Mouse (Mus musculus): ENCODE results near the gene Shisa5. TPM values are rescaled to one million over a fixed set of nuclear protein-coding genes. Genes with fewer than 3 reads are reported as not detected.

Gene Shisa5
- 106 and 116 TPM in 2 replicates for polyA plus RNA-seq (2015; fragmentation: Nextera tagmentation; extraction: Ambion mirVana)

- no peaks in the 10 kb centered on the region for H3K36me3 ChIP-seq
- H3K4me2 ChIP-seq (replicated peaks), result peak within 1 kb of the TSS; percentile 80
- peaks cover 34% of the 10 kb centered on the region for H3K4me1 ChIP-seq
- under 1% methylated on average over 39 of the region's 40 CpGs for WGBS
- H3K27me3 ChIP-seq, result no peaks in the 10 kb centered on the region
- peak; percentile 83 for ATAC-seq (ENCODE audit: insufficient number of reproducible peaks, low FRiP score, low TSS enrichment, low read depth)
- no peaks in the 10 kb centered on the region for H3K9me3 ChIP-seq (replicated peaks)
- H3K4me3 ChIP-seq (replicated peaks), result peak within 1 kb of the TSS; percentile 79
- H3K9ac ChIP-seq, result peak within 1 kb of the TSS; percentile 81
- H3K27ac ChIP-seq (replicated peaks), result peak within 1 kb of the TSS; percentile 85
Measured at GRCm38 (mm10) chr9:109038086-109038895, at the start of gene Shisa5. Gene Shisa5 (plus strand): TSS chr9:109038565.

DNA sequence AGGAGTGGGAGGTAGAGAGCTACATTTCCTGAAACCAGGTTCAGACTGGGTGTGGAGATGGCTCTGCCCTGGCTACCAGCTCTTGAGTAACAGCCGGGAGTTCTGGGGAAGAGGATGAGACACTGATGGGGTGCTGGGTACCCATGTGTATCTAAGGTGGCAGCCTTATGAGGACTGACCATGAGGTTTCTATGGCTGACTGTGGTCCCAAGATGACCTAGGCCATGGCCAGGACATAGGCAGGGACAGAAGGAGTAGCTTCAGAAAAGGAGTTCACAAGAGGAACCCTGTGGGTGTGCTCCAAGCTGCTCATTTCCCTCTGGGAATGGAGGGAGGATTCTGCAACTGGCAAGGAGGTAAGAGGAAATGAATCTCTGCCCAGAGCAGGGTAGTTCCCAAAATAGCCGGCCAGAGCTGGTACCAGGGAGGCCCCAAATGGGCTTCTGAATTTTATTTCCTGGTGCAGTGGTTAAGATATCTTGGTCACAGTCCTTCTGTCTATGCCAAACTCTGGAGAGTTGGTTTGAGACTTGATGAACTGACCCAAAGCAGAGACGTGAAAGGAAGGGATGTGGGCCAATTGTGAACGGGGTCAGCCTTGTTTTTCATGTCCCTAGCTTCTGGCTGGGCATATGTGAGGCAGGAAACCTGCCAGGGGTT, 48.4 kb upstream of the Shisa5 start:
- H3K4me3 ChIP-seq (replicated peaks), result no peak overlapping the region
- ATAC-seq (ENCODE audit: insufficient number of reproducible peaks, low FRiP score, low TSS enrichment, low read depth), result no peak
- peak overlapping the region; percentile 8 for H3K4me2 ChIP-seq (replicated peaks)
- H3K4me1 ChIP-seq, result peaks cover 56% of the 10 kb centered on the region
- H3K9ac ChIP-seq, result no peak overlapping the region
- H3K36me3 ChIP-seq, result no peaks in the 10 kb centered on the region
- H3K9me3 ChIP-seq (replicated peaks), result no peaks in the 10 kb centered on the region
- WGBS, result 60% methylated on average over 4 of the region's 4 CpGs
- H3K27me3 ChIP-seq, result no peaks in the 10 kb centered on the region
- peak overlapping the region; percentile 94 for H3K27ac ChIP-seq (replicated peaks)

DNA sequence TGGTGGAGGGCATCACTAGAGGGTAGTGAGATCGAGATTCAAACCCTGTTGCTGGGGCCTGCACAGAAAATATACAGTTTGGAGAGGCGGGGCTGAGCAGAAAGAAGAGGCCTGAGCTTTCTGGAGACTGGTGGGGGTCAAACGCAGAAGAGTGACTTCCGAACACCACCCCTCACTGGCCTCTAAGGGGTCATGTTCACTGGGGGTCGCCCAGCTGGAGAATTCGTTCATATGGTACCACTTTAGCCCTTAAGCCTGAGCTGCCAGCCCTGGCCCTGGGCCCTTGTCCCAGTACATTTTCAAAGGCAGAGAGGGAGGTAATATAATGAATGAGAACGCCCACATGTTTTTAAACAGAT, 47.9 kb upstream of the Shisa5 start:
- Histone ChIP-seq H3K27me3 (no peaks in the 10 kb centered on the region), H3K36me3 (no peaks in the 10 kb centered on the region), H3K4me3 (replicated peaks) (no peak overlapping the region), H3K9me3 (replicated peaks) (no peaks in the 10 kb centered on the region), H3K27ac (replicated peaks) (peak overlapping the region; percentile 94), H3K4me1 (peaks cover 61% of the 10 kb centered on the region), H3K4me2 (replicated peaks) (no peak overlapping the region; the same call in 1 of the 2 replicates), H3K9ac (no peak overlapping the region)
- WGBS, result 48% methylated on average over 7 of the region's 7 CpGs
- ATAC-seq (ENCODE audit: insufficient number of reproducible peaks, low FRiP score, low TSS enrichment, low read depth), result no peak

DNA sequence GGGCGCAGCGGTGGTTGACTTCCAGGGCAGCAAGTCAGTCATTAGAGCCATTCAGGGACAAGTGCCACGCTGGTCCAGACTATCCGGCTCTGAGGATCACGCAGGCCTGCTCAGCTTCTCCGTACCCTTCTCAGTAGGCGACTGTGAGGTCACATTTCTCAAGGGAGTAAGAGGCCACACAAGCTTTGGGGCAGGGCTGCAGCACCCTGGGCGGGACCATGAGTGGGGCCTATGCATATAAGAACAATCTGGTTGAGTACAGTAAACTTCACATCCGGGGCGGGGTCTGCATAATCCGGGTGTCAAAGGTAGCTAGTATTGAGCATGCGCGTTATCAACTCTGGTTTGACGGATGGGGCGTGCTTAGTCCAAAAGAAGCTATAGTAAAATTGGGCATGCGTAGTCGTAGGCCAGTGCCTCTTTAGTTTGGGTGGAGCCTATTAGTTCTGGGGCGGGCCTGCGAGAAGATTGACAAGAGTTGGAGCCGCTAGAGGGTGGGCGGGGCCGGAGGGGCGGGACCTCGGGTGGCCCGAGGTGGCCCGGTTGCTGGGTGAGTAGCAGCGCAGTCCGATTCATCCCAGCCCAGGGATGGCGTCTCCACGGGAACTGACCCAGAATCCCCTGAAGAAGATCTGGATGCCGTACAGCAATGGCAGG, 46.8 kb upstream of the Shisa5 start, which contains the start of gene Pfkfb4:
Pfkfb4 (plus strand) TSS at position 351 of the 657 bp plus-strand sequence.
- peak within 1 kb of the TSS; percentile 83 for H3K4me2 ChIP-seq (replicated peaks)
- peak within 1 kb of the TSS; percentile 59 for H3K4me3 ChIP-seq (replicated peaks)
- peak; percentile 94 for ATAC-seq (ENCODE audit: insufficient number of reproducible peaks, low FRiP score, low TSS enrichment, low read depth)
- H3K4me1 ChIP-seq, result peaks cover 66% of the 10 kb centered on the region
- no peaks in the 10 kb centered on the region for H3K9me3 ChIP-seq (replicated peaks)
- 2% methylated on average over 31 of the region's 31 CpGs for WGBS
- no peaks in the 10 kb centered on the region for H3K27me3 ChIP-seq
- H3K36me3 ChIP-seq, result no peaks in the 10 kb centered on the region
- peak within 1 kb of the TSS; percentile 94 for H3K27ac ChIP-seq (replicated peaks)
- H3K9ac ChIP-seq, result peak within 1 kb of the TSS; percentile 47

DNA sequence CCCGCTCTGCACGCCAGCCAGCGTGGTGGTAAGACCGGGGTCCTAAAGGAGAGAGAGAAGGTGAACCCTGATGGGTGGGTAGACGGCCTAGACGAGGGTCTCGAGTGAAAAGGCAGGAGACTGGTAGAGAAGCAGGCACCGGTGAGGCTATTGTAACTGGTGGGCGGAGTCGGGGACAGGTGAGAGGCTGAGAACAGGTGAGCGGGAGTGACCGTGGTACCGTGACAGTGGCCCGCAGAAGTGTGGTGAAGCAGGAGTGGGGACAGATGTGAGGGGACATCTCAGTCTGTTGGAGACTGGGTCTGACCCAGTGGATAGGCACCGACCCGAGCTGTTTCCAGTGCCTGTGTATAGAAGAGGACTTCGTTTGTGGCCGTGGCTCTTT, 46.3 kb upstream of the Shisa5 start:
- H3K27ac ChIP-seq (replicated peaks), result peak overlapping the region; percentile 71; the same call in 1 of the 2 replicates
- H3K36me3 ChIP-seq, result no peaks in the 10 kb centered on the region
- peaks cover 66% of the 10 kb centered on the region for H3K4me1 ChIP-seq
- 6% methylated on average over 18 of the region's 18 CpGs for WGBS
- no peak for ATAC-seq (ENCODE audit: insufficient number of reproducible peaks, low FRiP score, low TSS enrichment, low read depth)
- H3K27me3 ChIP-seq, result no peaks in the 10 kb centered on the region
- H3K9ac ChIP-seq, result peak overlapping the region; percentile 47
- H3K9me3 ChIP-seq (replicated peaks), result no peaks in the 10 kb centered on the region
- H3K4me2 ChIP-seq (replicated peaks), result peak overlapping the region; percentile 83
- peak overlapping the region; percentile 59 for H3K4me3 ChIP-seq (replicated peaks)

DNA sequence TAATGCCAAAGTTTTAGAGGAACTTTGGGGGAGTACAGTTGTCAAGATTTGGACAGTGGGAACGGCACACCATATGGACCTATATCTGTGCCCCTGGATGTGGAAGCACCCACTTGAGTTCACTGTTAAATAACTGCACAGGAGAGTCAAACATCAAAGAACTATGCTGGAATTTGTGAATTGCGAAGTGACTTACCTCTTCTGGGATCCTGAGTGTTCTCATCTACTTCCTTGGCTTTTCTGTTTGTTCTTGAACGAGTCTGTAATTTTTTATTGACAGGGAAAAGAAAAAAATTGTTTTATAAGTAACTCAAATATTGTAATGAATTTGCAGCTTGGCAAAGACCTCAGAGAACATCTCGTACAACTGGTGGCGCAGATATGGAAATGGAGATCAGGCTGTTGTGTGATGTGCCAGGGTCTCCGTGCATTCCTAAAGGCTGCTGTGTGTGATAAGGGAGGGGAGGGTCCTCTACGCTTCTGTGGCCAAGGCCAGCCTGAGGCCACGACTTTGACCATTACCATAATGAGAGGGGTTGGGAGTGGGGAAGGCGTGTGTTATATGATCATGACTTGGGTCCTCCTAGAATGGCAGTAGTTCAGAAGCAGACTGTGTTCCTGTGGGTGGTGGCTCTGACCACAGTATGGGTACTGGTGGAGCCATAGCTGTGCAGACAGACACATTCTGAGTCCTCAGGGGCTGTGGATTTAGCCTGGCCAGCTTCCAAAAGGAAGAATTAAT, 45.6 kb upstream of the Shisa5 start:
- Histone ChIP-seq H3K4me2 (replicated peaks) (peak overlapping the region; percentile 83), H3K27ac (replicated peaks) (no peak overlapping the region)

DNA sequence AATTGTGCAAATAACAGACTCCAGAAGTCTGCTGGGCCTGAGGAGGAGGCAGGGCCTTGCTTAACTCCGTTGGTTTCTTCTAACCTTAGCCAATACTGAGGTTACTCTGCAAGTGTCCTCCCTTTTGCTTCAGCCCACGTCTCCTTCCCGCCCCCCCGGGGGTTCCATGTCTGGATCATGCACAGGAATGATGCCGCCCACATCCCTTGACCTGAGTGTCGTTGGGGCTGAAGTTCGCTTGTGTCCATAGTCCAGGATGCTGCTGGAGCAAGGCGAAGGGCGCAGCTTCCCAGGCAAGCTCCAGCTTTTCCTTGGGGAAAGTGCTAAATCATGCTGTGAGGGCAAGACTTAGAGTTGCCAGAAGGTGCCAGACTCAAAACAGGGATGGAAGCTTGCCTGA, 42.0 kb upstream of the Shisa5 start:
- Histone ChIP-seq H3K27me3 (no peaks in the 10 kb centered on the region), H3K4me2 (replicated peaks) (no peak overlapping the region), H3K4me1 (peaks cover 29% of the 10 kb centered on the region), H3K4me3 (replicated peaks) (no peak overlapping the region), H3K9ac (no peak overlapping the region), H3K36me3 (no peaks in the 10 kb centered on the region), H3K9me3 (replicated peaks) (no peaks in the 10 kb centered on the region), H3K27ac (replicated peaks) (no peak overlapping the region)
- no peak for ATAC-seq (ENCODE audit: insufficient number of reproducible peaks, low FRiP score, low TSS enrichment, low read depth)
- 76% methylated on average over 9 of the region's 9 CpGs for WGBS

More for the DNA sequence above, 45.6 kb upstream of the Shisa5 start:
- Histone ChIP-seq H3K9me3 (replicated peaks) (no peaks in the 10 kb centered on the region), H3K4me3 (replicated peaks) (peak overlapping the region; percentile 59), H3K9ac (0 out of 2 replicates have a peak overlapping the region, but pooled peaks have one; percentile 47), H3K36me3 (no peaks in the 10 kb centered on the region), H3K27me3 (no peaks in the 10 kb centered on the region), H3K4me1 (peaks cover 64% of the 10 kb centered on the region)
- ATAC-seq (ENCODE audit: insufficient number of reproducible peaks, low FRiP score, low TSS enrichment, low read depth), result no peak
- WGBS, result 79% methylated on average over 9 of the region's 9 CpGs

DNA sequence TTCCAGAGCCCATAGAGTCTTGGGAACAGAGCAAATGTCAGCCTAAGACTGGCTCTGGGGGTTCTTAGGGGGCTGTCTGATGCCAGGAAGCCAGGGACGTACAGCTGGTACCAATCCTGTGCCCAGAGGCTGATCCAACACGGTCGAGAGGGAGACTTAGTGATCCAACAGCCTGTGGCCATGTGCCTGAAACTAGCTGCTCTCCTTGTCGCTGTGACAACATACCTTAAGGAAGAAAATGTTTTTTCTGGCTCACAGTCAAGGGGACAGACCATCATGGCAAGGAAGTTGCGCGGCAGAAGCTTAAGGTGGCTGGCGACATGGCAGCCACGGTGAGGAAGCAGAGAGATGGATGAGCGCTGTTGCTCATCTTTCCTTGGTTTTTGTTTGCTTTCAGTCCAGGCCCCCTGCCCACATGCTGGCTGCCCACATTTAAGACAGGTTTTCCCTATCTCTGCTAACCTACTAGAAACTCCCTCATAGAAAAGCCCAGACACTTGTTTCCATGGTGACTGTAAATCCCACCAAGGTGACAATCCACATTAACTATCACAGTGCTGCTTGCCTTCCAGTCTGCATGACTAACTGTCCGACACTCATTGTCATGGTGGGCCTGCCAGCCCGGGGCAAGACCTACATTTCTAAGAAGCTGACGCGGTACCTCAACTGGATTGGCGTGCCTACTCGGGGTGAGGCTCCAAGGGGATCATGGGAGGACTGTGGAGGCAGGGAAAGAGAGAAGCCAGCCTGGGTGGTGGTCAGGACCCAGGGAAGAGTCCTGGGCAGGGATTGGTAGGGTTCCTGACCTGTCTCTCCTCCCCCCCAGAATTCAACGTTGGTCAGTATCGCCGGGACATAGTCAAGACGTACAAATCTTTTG, 39.8 kb upstream of the Shisa5 start:
- ATAC-seq (ENCODE audit: insufficient number of reproducible peaks, low FRiP score, low TSS enrichment, low read depth), result no peak

DNA sequence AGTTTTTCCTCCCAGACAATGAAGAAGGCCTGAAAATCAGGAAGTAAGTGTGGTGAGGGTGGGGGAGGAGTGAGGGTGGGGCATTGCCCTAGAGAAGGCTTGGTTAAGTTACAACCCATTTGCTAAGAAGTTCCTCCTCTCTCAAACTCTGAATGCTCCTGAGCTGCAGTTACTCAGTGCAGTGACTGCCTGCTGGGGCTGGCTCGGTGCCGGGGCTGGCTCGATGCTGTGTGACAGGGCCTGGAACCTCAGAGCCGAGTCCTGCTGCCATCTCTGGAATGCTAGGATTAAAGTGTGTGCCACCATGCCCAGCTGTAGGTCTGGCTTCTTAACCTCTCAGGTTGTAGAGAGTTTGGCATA, 39.2 kb upstream of the Shisa5 start:
- Histone ChIP-seq H3K9ac (no peak overlapping the region), H3K9me3 (replicated peaks) (no peaks in the 10 kb centered on the region), H3K27me3 (no peaks in the 10 kb centered on the region), H3K36me3 (0 out of 2 replicates have a peak, but pooled peaks cover 6% of the 10 kb centered on the region), H3K4me2 (replicated peaks) (no peak overlapping the region), H3K4me1 (peaks cover 11% of the 10 kb centered on the region; the same call in 1 of the 2 replicates), H3K4me3 (replicated peaks) (no peak overlapping the region), H3K27ac (replicated peaks) (no peak overlapping the region)
- 71% methylated on average over 4 of the region's 4 CpGs for WGBS
- ATAC-seq (ENCODE audit: insufficient number of reproducible peaks, low FRiP score, low TSS enrichment, low read depth), result no peak

More for the DNA sequence above, 39.8 kb upstream of the Shisa5 start:
- Histone ChIP-seq H3K4me2 (replicated peaks) (no peak overlapping the region), H3K9ac (no peak overlapping the region), H3K4me3 (replicated peaks) (no peak overlapping the region), H3K9me3 (replicated peaks) (no peaks in the 10 kb centered on the region), H3K27me3 (no peaks in the 10 kb centered on the region), H3K36me3 (0 out of 2 replicates have a peak, but pooled peaks cover 6% of the 10 kb centered on the region), H3K27ac (replicated peaks) (no peak overlapping the region), H3K4me1 (peaks cover 14% of the 10 kb centered on the region)
- 75% methylated on average over 19 of the region's 19 CpGs for WGBS

- H3K4me1 ChIP-seq, result 0 out of 2 replicates have a peak, but pooled peaks cover 2% of the 10 kb centered on the region
- no peak overlapping the region for H3K9ac ChIP-seq
- no peak overlapping the region for H3K4me3 ChIP-seq (replicated peaks)
- 9% methylated on average over 3 of the region's 3 CpGs for WGBS
- H3K27me3 ChIP-seq, result no peaks in the 10 kb centered on the region
- H3K27ac ChIP-seq (replicated peaks), result no peak overlapping the region
- no peaks in the 10 kb centered on the region for H3K9me3 ChIP-seq (replicated peaks)
- peaks cover 6% of the 10 kb centered on the region; the same call in 1 of the 2 replicates for H3K36me3 ChIP-seq
- H3K4me2 ChIP-seq (replicated peaks), result no peak overlapping the region
- ATAC-seq (ENCODE audit: insufficient number of reproducible peaks, low FRiP score, low TSS enrichment, low read depth), result no peak
Measured at GRCm38 (mm10) chr9:109000726-109001125, 37.6 kb upstream of the Shisa5 start.
